Mouse (Mus musculus) G1E (cell line): Measurements from ENCODE around the gene Adgrv1.

Experiments used
- CTCF ChIP-seq: IDR thresholded peaks from 2 replicates; pipeline ENCODE4 v1.5.1; 2012; ENCODE audit warnings: low read depth, low read length, inconsistent platforms, mixed read lengths
- GATA1 ChIP-seq: IDR thresholded peaks from 2 replicates; pipeline ENCODE4 v1.6.1; 2012; ENCODE audit warnings: borderline replicate concordance, low read length, inconsistent platforms, mixed read lengths
- GATA2 ChIP-seq: IDR thresholded peaks from 2 replicates; pipeline ENCODE4 v1.6.1; 2012; ENCODE audit warnings: low read depth, low read length, inconsistent platforms, borderline replicate concordance

GRCm38 (mm10) chr13:81155322-81155721, 477.6 kb downstream of the Adgrv1 start:
- TF ChIP-seq CTCF, result no peak
- no peak for TF ChIP-seq GATA1
- TF ChIP-seq GATA2, result no peak
